Mouse (Mus musculus) heart, embryonic 10.5 days (tissue): ENCODE data around the gene Platr17. TPM values are rescaled to one million over a fixed set of nuclear protein-coding genes. Genes with fewer than 3 reads are reported as not detected.

Source experiments
- DNase-seq: peaks from one replicate; pipeline ENCODE4 v3.0.0-alpha.2; 2017; ENCODE audit warnings: low spot score
- H3K27ac ChIP-seq: fragments of 300-500 bp; sonication (generic); 2 replicates; pipeline ENCODE4 v1.5.1; 2016; ENCODE audit warnings: mild to moderate bottlenecking
- H3K27me3 ChIP-seq: fragments of 300-500 bp; sonication (generic); 2 replicates; pipeline ENCODE4 v1.6.1; 2016; ENCODE audit warnings: mild to moderate bottlenecking; ENCODE audit not compliant: poor library complexity, insufficient read depth, severe bottlenecking
- H3K36me3 ChIP-seq: fragments of 300-500 bp; sonication (generic); 2 replicates; pipeline ENCODE4 v1.6.1; 2016; ENCODE audit warnings: mild to moderate bottlenecking, moderate library complexity
- H3K4me1 ChIP-seq: fragments of 300-500 bp; sonication (generic); 2 replicates; pipeline ENCODE4 v1.6.1; 2016; ENCODE audit warnings: mild to moderate bottlenecking
- H3K4me3 ChIP-seq: fragments of 300-500 bp; sonication (generic); 2 replicates; pipeline ENCODE4 v1.5.1; 2016; ENCODE audit warnings: mild to moderate bottlenecking, moderate library complexity
- H3K9me3 ChIP-seq: fragments of 300-500 bp; sonication (generic); 2 replicates; pipeline ENCODE4 v1.6.1; 2016; ENCODE audit warnings: mild to moderate bottlenecking, moderate library complexity
- WGBS: fragments of 180-500 bp; shearing (Covaris S2); methylation state at CpG from one replicate; pipeline ENCODE4 v1.1.7; 2016; 5-methylcytosine and 5-hydroxymethylcytosine counted together
- polyA plus RNA-seq: library from polyadenylated mRNA; unstranded; fragments of >200 nt; fragmentation: Nextera tagmentation; extraction: Ambion mirVana; gene quantifications from 2 replicates; pipeline ENCODE4 v1.2.1, GENCODE M21; 2016

Gene Platr17
- polyA plus RNA-seq, 1 experiment from 2014 or later, result 0.28 TPM

- peak; percentile 99 for DNase-seq
- WGBS, result 1% methylated on average over 68 of the region's 68 CpGs
- H3K27me3 ChIP-seq, result no peaks in the 10 kb centered on the region
- peaks cover 38% of the 10 kb centered on the region for H3K36me3 ChIP-seq
- no peaks in the 10 kb centered on the region for H3K9me3 ChIP-seq
- peak within 1 kb of the TSS; percentile 91 for H3K27ac ChIP-seq
- H3K4me1 ChIP-seq, result peaks cover 32% of the 10 kb centered on the region
- H3K4me3 ChIP-seq, result peak within 1 kb of the TSS; percentile 90
Measured at GRCm38 (mm10) chr17:33909077-33909868, 4.3 kb downstream of the Platr17 start, which contains the start of gene Daxx. Gene Daxx, plus strand, starts transcription at chr17:33909414.

DNA sequence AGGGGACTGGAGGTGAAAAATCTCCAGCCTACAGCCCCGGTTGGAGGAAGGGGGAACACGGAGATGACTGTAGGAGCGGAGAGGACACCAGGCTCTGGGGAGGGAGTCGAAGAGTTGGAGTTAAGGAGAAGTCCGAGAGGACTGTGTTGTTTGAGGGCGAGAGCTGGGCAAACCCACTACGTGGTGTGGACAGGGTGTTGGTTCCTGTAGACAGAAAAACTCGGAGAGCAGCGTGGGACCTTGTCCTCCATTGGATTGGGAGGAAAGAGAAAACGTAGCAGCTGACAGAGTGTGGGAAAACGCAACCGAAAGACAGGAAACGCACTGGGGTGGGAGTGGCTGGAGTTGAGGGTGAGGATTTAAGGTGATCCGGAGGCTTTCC is 4.9 kb downstream of the Platr17 start:
- H3K4me3 ChIP-seq, result peak overlapping the region; percentile 90
- H3K36me3 ChIP-seq, result peaks cover 44% of the 10 kb centered on the region
- no peaks in the 10 kb centered on the region for H3K27me3 ChIP-seq
- peaks cover 33% of the 10 kb centered on the region for H3K4me1 ChIP-seq
- WGBS, result under 1% methylated on average over 14 of the region's 14 CpGs
- H3K27ac ChIP-seq, result peak overlapping the region; percentile 91
- DNase-seq, result no peak
- H3K9me3 ChIP-seq, result no peaks in the 10 kb centered on the region

DNA sequence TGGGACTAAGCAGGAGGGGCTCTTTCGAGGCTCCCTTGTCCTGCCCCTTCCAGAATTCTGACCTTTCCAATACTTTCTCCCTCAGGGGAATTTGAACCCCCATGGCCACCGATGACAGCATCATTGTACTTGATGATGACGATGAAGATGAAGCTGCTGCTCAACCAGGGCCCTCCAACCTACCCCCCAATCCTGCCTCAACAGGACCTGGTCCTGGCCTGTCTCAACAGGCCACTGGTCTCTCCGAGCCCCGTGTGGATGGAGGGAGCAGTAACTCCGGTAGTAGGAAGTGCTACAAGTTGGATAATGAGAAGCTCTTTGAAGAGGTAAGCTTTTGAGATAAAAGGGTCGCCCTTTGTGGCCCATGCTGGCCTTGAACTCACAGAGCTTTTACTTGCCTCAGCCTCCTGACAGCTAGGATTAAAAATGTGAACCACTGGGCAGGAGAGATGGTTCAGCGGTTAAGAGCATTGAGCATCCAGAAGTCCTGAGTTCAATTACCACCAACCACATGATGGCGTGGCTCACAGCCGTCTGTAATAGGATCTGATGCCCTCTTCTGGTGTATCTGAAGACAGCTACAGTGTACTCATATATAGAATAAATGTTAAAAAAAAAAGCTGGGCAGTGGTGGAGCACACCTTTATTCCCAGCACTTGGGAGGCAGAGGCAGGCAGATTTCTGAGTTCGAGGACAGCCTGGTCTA is 5.6 kb downstream of the Platr17 start:
- 53% methylated on average over 11 of the region's 11 CpGs for WGBS
- H3K27ac ChIP-seq, result peak overlapping the region; percentile 91
- peaks cover 38% of the 10 kb centered on the region for H3K4me1 ChIP-seq
- peak overlapping the region; percentile 90 for H3K4me3 ChIP-seq
- DNase-seq, result peak; percentile 55
- no peaks in the 10 kb centered on the region for H3K27me3 ChIP-seq
- peaks cover 49% of the 10 kb centered on the region for H3K36me3 ChIP-seq
- H3K9me3 ChIP-seq, result no peaks in the 10 kb centered on the region

GRCm38 (mm10) chr17:33911052-33911812 is 6.3 kb downstream of the Platr17 start:
- H3K27me3 ChIP-seq, result no peaks in the 10 kb centered on the region
- H3K36me3 ChIP-seq, result peaks cover 49% of the 10 kb centered on the region
- peak; percentile 68 for DNase-seq
- no peak overlapping the region for H3K27ac ChIP-seq
- H3K4me3 ChIP-seq, result no peak overlapping the region
- peaks cover 38% of the 10 kb centered on the region for H3K4me1 ChIP-seq
- no peaks in the 10 kb centered on the region for H3K9me3 ChIP-seq
- WGBS, result 91% methylated on average over 31 of the region's 31 CpGs

DNA sequence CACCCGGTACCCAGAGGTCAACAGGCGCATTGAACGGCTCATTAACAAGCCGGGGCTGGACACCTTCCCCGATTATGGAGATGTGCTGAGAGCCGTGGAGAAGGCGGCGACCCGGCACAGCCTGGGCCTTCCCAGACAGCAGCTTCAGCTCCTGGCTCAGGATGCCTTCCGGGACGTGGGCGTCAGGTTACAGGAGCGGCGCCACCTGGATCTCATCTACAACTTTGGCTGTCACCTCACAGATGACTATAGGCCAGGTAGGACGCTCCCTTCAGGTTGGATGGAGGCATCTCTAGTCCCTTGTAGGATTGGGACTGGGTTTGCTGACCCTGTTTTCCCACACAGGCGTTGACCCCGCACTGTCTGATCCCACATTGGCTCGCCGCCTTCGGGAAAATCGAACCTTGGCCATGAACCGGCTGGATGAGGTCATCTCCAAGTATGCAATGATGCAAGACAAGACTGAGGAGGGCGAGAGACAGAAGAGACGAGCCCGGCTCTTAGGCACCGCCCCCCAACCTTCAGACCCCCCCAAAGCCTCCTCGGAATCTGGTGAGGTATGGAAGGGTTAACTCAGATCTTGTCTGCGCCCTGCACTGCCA is 7.0 kb downstream of the Platr17 start:
- H3K4me3 ChIP-seq, result no peak overlapping the region
- WGBS, result 90% methylated on average over 28 of the region's 28 CpGs
- peaks cover 42% of the 10 kb centered on the region for H3K4me1 ChIP-seq

DNA sequence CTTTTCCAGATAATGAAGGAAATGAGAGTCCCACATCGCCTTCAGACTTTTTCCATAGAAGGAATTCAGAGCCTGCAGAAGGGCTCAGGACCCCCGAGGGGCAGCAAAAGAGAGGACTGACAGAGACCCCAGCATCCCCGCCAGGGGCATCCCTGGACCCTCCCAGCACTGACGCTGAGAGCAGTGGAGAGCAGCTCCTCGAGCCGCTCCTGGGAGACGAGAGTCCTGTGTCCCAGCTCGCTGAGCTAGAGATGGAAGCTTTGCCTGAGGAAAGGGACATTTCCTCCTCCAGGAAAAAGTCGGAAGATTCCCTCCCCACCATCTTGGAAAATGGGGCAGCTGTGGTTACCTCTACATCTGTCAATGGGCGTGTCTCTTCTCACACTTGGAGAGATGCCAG is 8.3 kb downstream of the Platr17 start:
- no peaks in the 10 kb centered on the region for H3K27me3 ChIP-seq
- no peak overlapping the region for H3K4me3 ChIP-seq
- peaks cover 50% of the 10 kb centered on the region for H3K4me1 ChIP-seq
- WGBS, result 91% methylated on average over 10 of the region's 10 CpGs
- H3K27ac ChIP-seq, result no peak overlapping the region
- H3K9me3 ChIP-seq, result no peaks in the 10 kb centered on the region
- H3K36me3 ChIP-seq, result peaks cover 63% of the 10 kb centered on the region
- no peak for DNase-seq

More for the DNA sequence above, 7.0 kb downstream of the Platr17 start:
- peak; percentile 70 for DNase-seq
- Histone ChIP-seq H3K9me3 (no peaks in the 10 kb centered on the region), H3K36me3 (peaks cover 49% of the 10 kb centered on the region), H3K27ac (no peak overlapping the region), H3K27me3 (no peaks in the 10 kb centered on the region)

- DNase-seq, result no peak
- H3K36me3 ChIP-seq, result peaks cover 67% of the 10 kb centered on the region
- 88% methylated on average over 8 of the region's 8 CpGs for WGBS
- peaks cover 51% of the 10 kb centered on the region for H3K4me1 ChIP-seq
- no peak overlapping the region for H3K4me3 ChIP-seq
- no peaks in the 10 kb centered on the region for H3K27me3 ChIP-seq
- H3K27ac ChIP-seq, result no peak overlapping the region
- no peaks in the 10 kb centered on the region for H3K9me3 ChIP-seq
Measured at GRCm38 (mm10) chr17:33913905-33914304, 9.0 kb downstream of the Platr17 start.

DNA sequence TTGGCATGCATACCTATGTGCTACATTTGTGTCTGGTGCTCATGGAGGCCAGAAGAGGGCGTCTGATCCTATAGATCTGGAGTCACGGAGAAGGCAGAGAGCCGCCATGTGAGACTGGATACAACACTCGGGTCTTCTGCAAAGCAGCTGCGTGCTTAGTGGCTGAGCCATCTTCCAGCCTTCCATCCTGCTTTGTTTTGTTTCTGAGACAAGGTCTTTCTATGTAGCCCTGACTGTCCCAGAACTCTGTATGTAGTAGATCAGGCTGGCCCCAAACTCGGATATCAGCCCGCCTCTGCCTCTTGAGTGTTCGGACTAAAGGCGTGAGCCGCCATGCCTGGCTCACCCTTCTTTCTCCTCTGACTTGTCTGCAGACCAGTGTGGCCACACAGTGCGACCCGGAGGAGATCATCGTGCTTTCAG is 10.0 kb downstream of the Platr17 start:
- DNase-seq, result no peak
- Histone ChIP-seq H3K4me1 (peaks cover 59% of the 10 kb centered on the region), H3K27me3 (no peaks in the 10 kb centered on the region), H3K36me3 (peaks cover 67% of the 10 kb centered on the region), H3K27ac (peak overlapping the region; percentile 97; the same call in 1 of the 2 replicates), H3K4me3 (peak overlapping the region; percentile 81), H3K9me3 (no peaks in the 10 kb centered on the region)
- WGBS, result 73% methylated on average over 13 of the region's 13 CpGs

DNA sequence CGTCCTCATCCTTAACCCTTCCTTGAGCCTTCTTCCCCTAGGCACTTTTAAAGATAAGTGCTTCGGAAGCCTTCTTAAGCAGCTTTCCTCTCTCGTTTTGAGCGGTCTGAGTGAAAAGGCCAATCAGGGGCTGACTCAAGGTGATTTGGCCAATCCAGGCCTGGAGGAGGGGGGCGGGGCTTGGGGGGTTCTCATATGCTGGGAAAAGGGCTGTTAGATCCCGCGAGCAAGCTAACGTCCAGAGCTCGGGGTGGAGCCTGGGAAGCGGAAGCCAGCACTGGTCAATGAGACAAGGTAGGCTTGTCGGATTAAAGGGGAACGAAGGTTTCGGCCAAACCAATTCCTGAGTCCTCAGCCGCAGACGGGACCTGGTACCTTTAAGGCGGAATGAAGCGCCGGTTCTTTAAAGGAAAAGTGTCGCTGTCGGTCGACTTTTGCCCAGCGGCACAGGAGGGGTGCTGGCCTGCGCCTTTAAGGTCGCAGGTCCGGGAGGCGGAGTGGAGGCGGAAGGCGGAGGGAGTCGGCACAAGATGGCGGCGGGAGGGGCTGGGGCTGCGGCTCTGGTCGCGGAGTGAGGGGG is 10.8 kb downstream of the Platr17 start, which contains the start of the genes Tapbp and Zbtb22:
Gene Tapbp, plus strand, starts transcription at position 229 of the 580 bp plus-strand sequence.
Gene Zbtb22, plus strand, starts transcription at position 234 of the 580 bp plus-strand sequence.
- peak within 1 kb of the TSS; percentile 97 for H3K27ac ChIP-seq
- H3K9me3 ChIP-seq, result no peaks in the 10 kb centered on the region
- peak; percentile 100 for DNase-seq
- H3K27me3 ChIP-seq, result no peaks in the 10 kb centered on the region
- WGBS, result under 1% methylated on average over 34 of the region's 34 CpGs
- peak within 1 kb of the TSS; percentile 81 for H3K4me3 ChIP-seq
- peaks cover 62% of the 10 kb centered on the region for H3K36me3 ChIP-seq
- peaks cover 56% of the 10 kb centered on the region for H3K4me1 ChIP-seq

DNA sequence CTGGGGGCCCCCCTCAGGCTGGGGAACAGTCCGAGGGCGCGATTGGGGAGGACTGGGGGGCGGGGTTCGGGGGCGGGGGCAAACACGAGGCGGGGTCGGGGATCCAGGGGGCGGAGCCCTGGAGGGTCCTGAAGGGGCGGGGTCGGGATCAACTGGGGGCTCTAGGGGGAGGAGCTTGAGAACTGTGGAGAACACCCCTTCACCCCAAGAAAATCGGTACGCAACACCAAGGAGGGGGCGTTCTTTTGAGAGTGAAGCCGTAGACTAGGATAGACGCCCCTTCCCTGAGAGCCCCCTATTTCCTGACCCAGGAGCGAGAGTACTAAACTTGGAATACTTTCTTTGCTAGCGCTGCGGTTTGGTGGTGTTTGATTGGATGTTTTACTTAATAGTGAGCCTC is 11.4 kb downstream of the Platr17 start:
- WGBS, result 2% methylated on average over 19 of the region's 20 CpGs
- Histone ChIP-seq H3K36me3 (peaks cover 56% of the 10 kb centered on the region), H3K27me3 (no peaks in the 10 kb centered on the region), H3K27ac (peak overlapping the region; percentile 97), H3K4me1 (peaks cover 56% of the 10 kb centered on the region), H3K4me3 (peak overlapping the region; percentile 81), H3K9me3 (no peaks in the 10 kb centered on the region)
- DNase-seq, result peak; percentile 89

GRCm38 (mm10) chr17:33916847-33917655 is 12.1 kb downstream of the Platr17 start:
- H3K27ac ChIP-seq, result peak overlapping the region; percentile 52; the same call in 1 of the 2 replicates
- H3K27me3 ChIP-seq, result no peaks in the 10 kb centered on the region
- H3K4me1 ChIP-seq, result peaks cover 51% of the 10 kb centered on the region

More at GRCm38 (mm10) chr17:33916847-33917655, 12.1 kb downstream of the Platr17 start:
- H3K9me3 ChIP-seq, result no peaks in the 10 kb centered on the region
- 69% methylated on average over 31 of the region's 31 CpGs for WGBS
- no peak for DNase-seq
- peak overlapping the region; percentile 81 for H3K4me3 ChIP-seq
- H3K36me3 ChIP-seq, result peaks cover 49% of the 10 kb centered on the region
